Mouse (Mus musculus) intestine, postnatal 0 days (tissue): ENCODE data around the gene Nacc2. TPM values are rescaled to one million over a fixed set of nuclear protein-coding genes. Genes with fewer than 3 reads are reported as not detected.
A peak's percentile ranks its signal among the peaks of the same experiment; 100 is the strongest.

ENCODE experiments used
- ATAC-seq: fragments of 200-750 bp; cut with Nextera tagmentation; 2 replicates; pipeline ENCODE4 v1.8.0; 2017; ENCODE audit warnings: mild to moderate bottlenecking, moderate TSS enrichment, moderate library complexity
- H3K27ac ChIP-seq: fragments of 300-500 bp; sonication (generic); 2 replicates; pipeline ENCODE4 v1.5.1; 2014; ENCODE audit warnings: mild to moderate bottlenecking, low read depth, low read length, moderate library complexity
- H3K27me3 ChIP-seq: fragments of 300-500 bp; sonication (generic); replicated peaks from 2 replicates; pipeline ENCODE4 v1.6.1; 2014; ENCODE audit warnings: low read length, mixed read lengths; ENCODE audit not compliant: control insufficient read depth, insufficient read depth
- H3K36me3 ChIP-seq: fragments of 300-500 bp; sonication (generic); 2 replicates; pipeline ENCODE4 v1.6.1; 2014; ENCODE audit warnings: mild to moderate bottlenecking, moderate library complexity; ENCODE audit not compliant: control insufficient read depth, insufficient read depth
- H3K4me1 ChIP-seq: fragments of 300-500 bp; sonication (generic); replicated peaks from 2 replicates; pipeline ENCODE4 v1.6.1; 2014; ENCODE audit warnings: antibody characterized with exemption, low read length, mixed read lengths; ENCODE audit not compliant: control insufficient read depth, insufficient read depth
- H3K4me2 ChIP-seq: fragments of 300-500 bp; sonication (generic); replicated peaks from 2 replicates; pipeline ENCODE4 v1.6.1; 2014; ENCODE audit warnings: low read depth, mild to moderate bottlenecking, moderate library complexity
- H3K4me3 ChIP-seq: fragments of 300-500 bp; sonication (generic); 2 replicates; pipeline ENCODE4 v1.5.1; 2014; ENCODE audit warnings: low read depth, low read length
- H3K9ac ChIP-seq: fragments of 300-500 bp; sonication (generic); 2 replicates; pipeline ENCODE4 v1.6.1; 2014; ENCODE audit warnings: mild to moderate bottlenecking, low read depth, low read length
- H3K9me3 ChIP-seq: fragments of 300-500 bp; sonication (generic); 2 replicates; pipeline ENCODE4 v1.6.1; 2016; ENCODE audit warnings: mixed run types; ENCODE audit not compliant: control insufficient read depth
- CTCF ChIP-seq: sonication (generic); IDR thresholded peaks from 2 replicates; pipeline ENCODE4 v1.5.1; 2016; ENCODE audit warnings: low read depth, mild to moderate bottlenecking, control low read depth, antibody characterized with exemption, moderate library complexity
- WGBS: fragments of 180-500 bp; shearing (Covaris S2); extraction: QIAGEN DNeasy Blood & Tissue Kit; methylation state at CpG from one replicate; pipeline ENCODE4 v1.1.7; 2014; 5-methylcytosine and 5-hydroxymethylcytosine counted together
- polyA plus RNA-seq: library from polyadenylated mRNA; unstranded; fragments of >200 nt; fragmentation: Nextera tagmentation; extraction: Ambion mirVana; gene quantifications from 2 replicates; pipeline ENCODE4 v1.2.1, GENCODE M21; 2015

The Nacc2 gene
- polyA plus RNA-seq, 1 experiment from 2014 or later = 14.2 TPM

DNA sequence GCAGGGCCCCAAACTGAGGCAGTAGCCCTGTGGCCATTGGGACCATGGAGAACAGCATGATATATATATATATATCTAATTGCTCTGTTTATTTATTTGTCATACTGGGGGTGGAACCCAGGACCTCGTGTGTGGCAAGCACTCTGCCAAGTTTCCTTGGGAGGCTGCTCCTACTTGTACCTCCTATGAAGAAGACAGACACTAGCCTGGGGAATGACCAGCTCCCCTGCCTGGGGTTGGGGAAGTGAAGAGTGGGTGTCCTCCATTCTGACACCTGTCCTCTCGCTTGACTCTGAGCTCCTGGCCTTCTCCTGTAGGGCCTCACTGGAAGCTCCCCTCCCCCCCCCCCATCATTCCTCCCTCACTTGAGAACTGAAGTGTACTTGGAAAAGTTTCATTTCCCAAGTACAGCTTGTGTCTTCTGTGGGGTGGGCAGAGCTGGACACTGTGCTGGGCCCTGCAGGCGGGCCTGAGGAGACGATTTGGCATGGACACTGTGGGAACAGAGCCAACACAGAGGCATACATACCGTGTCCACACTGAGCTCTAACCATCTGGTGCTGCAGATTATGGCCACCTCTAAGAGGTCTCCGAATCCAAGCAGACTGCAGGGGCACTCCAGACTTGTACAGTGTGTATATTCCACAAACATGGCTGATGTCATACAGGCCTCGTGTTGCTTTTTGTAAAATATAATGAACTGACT lies 23.5 kb upstream of the Nacc2 start:
- Histone ChIP-seq H3K27me3 (no peaks in the 10 kb centered on the region), H3K9me3 (no peaks in the 10 kb centered on the region), H3K4me1 (0 out of 2 replicates have a peak, but pooled peaks cover 2% of the 10 kb centered on the region), H3K36me3 (no peaks in the 10 kb centered on the region), H3K4me2 (no peak overlapping the region), H3K9ac (no peak overlapping the region), H3K4me3 (no peak overlapping the region), H3K27ac (no peak overlapping the region)
- WGBS = 59% methylated on average over 7 of the region's 7 CpGs
- no peak for ATAC-seq
- no peak for TF ChIP-seq CTCF

DNA sequence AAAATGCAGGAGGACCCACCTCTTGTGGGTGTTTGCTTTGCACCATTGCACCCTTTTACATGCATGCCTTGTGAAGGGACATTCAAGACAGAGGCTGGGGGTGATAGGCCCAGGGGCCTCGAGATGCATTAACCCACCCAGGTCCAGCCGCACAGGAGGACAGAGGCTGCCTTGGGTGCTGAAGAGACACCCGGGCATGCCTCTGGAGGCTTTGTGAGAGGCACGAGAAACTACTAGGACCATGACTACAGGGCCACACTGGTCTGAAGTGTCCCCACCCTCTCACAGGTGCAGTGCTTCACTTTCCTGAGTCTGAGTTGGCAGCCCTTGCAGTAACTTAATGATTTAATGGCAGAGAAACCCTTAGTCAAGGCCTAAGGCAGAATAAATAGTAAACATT lies 22.1 kb upstream of the Nacc2 start:
- no peak for TF ChIP-seq CTCF
- Histone ChIP-seq H3K4me1 (0 out of 2 replicates have a peak, but pooled peaks cover 2% of the 10 kb centered on the region), H3K9ac (no peak overlapping the region), H3K27me3 (no peaks in the 10 kb centered on the region), H3K4me2 (no peak overlapping the region), H3K4me3 (no peak overlapping the region), H3K27ac (no peak overlapping the region), H3K9me3 (no peaks in the 10 kb centered on the region), H3K36me3 (no peaks in the 10 kb centered on the region)
- ATAC-seq = no peak
- 86% methylated on average over 4 of the region's 4 CpGs for WGBS

DNA sequence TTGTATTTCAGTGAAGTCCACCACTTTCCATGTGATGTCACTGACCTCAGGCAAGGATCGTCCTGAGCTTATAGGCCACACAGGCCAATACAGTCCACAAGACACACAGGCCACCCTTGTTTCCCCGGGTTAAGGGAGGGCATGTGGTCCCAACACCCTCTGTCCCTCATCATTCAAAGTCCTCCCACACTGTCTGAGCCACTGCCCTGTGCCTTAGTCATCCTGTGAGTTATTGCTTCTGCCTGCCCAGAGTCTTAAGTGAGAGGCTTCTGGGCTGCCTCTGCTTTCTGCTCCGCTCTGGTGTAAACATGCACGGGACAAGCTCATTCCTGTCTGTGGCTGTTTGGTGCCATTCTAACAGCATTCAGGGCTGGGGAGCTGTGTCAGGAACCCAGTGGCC lies 21.3 kb upstream of the Nacc2 start:
- Histone ChIP-seq H3K4me3 (no peak overlapping the region), H3K4me2 (no peak overlapping the region), H3K27me3 (no peaks in the 10 kb centered on the region), H3K4me1 (peaks cover 3% of the 10 kb centered on the region; the same call in 1 of the 2 replicates), H3K9me3 (no peaks in the 10 kb centered on the region), H3K27ac (no peak overlapping the region), H3K36me3 (no peaks in the 10 kb centered on the region), H3K9ac (no peak overlapping the region)
- ATAC-seq = no peak
- 59% methylated on average over 4 of the region's 4 CpGs for WGBS
- TF ChIP-seq CTCF = no peak

DNA sequence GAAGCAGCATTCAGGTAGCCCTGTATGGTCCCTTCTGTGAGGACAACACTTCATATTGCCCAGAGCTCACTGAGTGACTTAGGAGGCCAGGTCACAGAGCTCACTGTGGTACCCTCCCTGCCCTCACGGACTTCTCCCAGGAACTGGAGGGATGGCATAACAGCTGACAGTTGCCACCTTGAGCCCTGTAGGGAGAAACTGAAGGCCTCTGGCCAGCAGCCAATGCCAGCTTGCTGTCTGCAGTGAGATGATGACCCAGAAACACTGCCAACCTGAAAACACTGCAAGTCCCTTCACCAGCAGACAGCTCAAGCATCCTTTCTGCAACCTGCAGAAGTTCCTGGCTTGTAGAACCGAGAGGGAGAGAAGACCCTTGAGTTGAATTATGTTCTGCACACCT lies 20.5 kb upstream of the Nacc2 start:
- no peak for TF ChIP-seq CTCF
- no peak for ATAC-seq
- Histone ChIP-seq H3K27me3 (no peaks in the 10 kb centered on the region), H3K4me2 (no peak overlapping the region), H3K36me3 (no peaks in the 10 kb centered on the region), H3K9ac (no peak overlapping the region; the same call in 1 of the 2 replicates), H3K9me3 (no peaks in the 10 kb centered on the region), H3K27ac (no peak overlapping the region), H3K4me1 (peaks cover 7% of the 10 kb centered on the region), H3K4me3 (no peak overlapping the region)
- WGBS = 77% methylated on average over 2 of the region's 2 CpGs

DNA sequence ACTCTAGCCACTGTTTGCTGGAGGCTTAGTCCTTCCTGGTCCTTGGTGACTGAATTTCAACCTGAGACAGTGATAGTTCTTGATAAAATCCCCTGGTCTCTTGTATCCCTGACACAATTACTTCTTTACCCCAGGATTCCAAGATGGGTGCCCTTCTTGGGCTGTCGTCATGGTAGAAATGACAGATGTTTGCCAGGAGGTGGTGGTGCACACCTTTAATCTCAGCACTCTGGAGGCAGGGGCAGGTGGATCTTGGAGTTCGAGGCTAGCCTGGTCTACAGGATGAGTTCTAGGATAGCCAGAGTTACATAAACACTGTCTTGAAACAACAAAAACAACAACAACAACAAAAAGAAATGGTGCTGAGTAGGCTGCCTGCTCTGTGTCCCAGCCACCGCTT lies 20.0 kb upstream of the Nacc2 start:
- 85% methylated on average over 3 of the region's 3 CpGs for WGBS
- no peak for ATAC-seq
- H3K36me3 ChIP-seq = peaks cover under 1% of the 10 kb centered on the region; the same call in 1 of the 2 replicates
- peaks cover 7% of the 10 kb centered on the region for H3K4me1 ChIP-seq
- no peak overlapping the region for H3K4me2 ChIP-seq
- no peak overlapping the region for H3K4me3 ChIP-seq
- no peak overlapping the region for H3K27ac ChIP-seq
- TF ChIP-seq CTCF = no peak
- H3K27me3 ChIP-seq = no peaks in the 10 kb centered on the region
- H3K9me3 ChIP-seq = no peaks in the 10 kb centered on the region
- no peak overlapping the region for H3K9ac ChIP-seq

DNA sequence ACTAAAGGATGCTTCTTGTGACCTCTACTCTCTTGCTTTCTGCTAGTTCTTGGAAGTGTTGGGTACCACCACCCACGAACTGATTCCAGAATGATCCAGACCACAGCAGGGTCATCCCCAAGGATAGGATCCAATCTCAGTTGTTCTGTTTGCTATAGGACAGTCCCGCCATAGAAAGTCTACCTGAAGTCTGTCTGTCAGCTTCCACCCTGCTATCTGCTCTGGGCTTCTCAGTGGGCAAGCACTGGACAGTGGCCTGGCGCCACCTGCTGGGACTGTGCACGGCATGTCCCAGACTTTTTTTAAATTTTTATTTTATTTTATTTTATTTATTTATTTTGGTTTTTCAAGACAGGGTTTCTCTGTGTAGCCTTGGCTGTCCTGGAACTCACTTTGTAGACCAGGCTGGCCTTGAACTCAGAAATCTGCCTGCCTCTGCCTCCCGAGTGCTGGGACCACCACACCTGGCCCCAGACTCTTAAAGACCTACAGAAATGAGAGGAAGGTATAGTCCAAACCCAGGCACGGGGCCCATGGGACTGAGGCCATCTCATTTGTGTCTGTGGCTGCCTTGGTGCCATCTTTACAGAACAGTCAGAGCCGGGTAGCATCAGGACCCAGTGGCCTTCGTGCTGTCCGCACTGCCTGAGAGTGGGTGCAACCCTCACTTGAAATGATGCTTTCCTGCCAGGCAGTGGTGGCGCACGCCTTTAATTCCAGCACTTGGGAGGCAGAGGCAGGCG lies 19.0 kb upstream of the Nacc2 start:
- Histone ChIP-seq H3K36me3 (peaks cover 9% of the 10 kb centered on the region; the same call in 1 of the 2 replicates), H3K4me1 (peaks cover 7% of the 10 kb centered on the region), H3K9me3 (no peaks in the 10 kb centered on the region), H3K9ac (no peak overlapping the region), H3K27me3 (no peaks in the 10 kb centered on the region), H3K4me3 (no peak overlapping the region), H3K27ac (no peak overlapping the region), H3K4me2 (no peak overlapping the region)
- ATAC-seq = no peak
- peak; percentile 86 for TF ChIP-seq CTCF
- WGBS = 63% methylated on average over 12 of the region's 12 CpGs
